Mouse (Mus musculus): Measurements from ENCODE around the gene Gfap. TPM values are rescaled to one million over a fixed set of nuclear protein-coding genes. Genes with fewer than 3 reads are reported as not detected.

Gfap gene
- polyA plus RNA-seq (2015; fragmentation: Illumina TruSeq; extraction: RNeasy Lipid Tissue Mini Kit (QIAGEN cat#74804); ENCODE audit: low read depth, low replicate concordance): 158 TPM

GRCm38 (mm10) chr11:102900763-102901162 lies at the start of gene Gfap:
Gfap (minus strand) TSS chr11:102900912.

GRCm38 (mm10) chr11:102946265-102946991 lies 45.7 kb upstream of the Gfap start, which contains the start of gene C1ql1:
C1ql1 (minus strand) TSS chr11:102946688.

GRCm38 (mm10) chr11:102924557-102925350 lies 24.0 kb upstream of the Gfap start, which contains the start of gene Kif18b:
Kif18b (minus strand) TSS chr11:102925124.

GRCm38 (mm10) chr11:102884616-102885219 lies 16.0 kb downstream of the Gfap start, which contains the start of gene Fam187a:
Fam187a (plus strand) TSS chr11:102885169.

GRCm38 (mm10) chr11:102880585-102881313 lies 20.0 kb downstream of the Gfap start, which contains the start of the genes Eftud2 and Ccdc103:
Eftud2 (minus strand) TSS chr11:102880985.
Ccdc103 (plus strand) TSS chr11:102881204.

Other genes with a start within 250 kb of the Gfap start
- gene Meioc, start 237.2 kb downstream of the Gfap start, polyA plus RNA-seq (2015; fragmentation: Illumina TruSeq; extraction: RNeasy Lipid Tissue Mini Kit (QIAGEN cat#74804); ENCODE audit: low read depth, low replicate concordance): not detected
- 28.9 TPM for gene Ccdc43, start 203.1 kb downstream of the Gfap start, polyA plus RNA-seq (2015; fragmentation: Illumina TruSeq; extraction: RNeasy Lipid Tissue Mini Kit (QIAGEN cat#74804); ENCODE audit: low read depth, low replicate concordance)
- gene Adam11, start 139.5 kb downstream of the Gfap start, polyA plus RNA-seq (2015; fragmentation: Illumina TruSeq; extraction: RNeasy Lipid Tissue Mini Kit (QIAGEN cat#74804); ENCODE audit: low read depth, low replicate concordance): 85.8 TPM
- 6.2 TPM for gene Gjc1, start 81.2 kb downstream of the Gfap start, polyA plus RNA-seq (2015; fragmentation: Illumina TruSeq; extraction: RNeasy Lipid Tissue Mini Kit (QIAGEN cat#74804); ENCODE audit: low read depth, low replicate concordance)
- 11.2 TPM for gene Higd1b, start 65.1 kb downstream of the Gfap start, polyA plus RNA-seq (2015; fragmentation: Illumina TruSeq; extraction: RNeasy Lipid Tissue Mini Kit (QIAGEN cat#74804); ENCODE audit: low read depth, low replicate concordance)
- 80.2 TPM for gene Eftud2, start 19.9 kb downstream of the Gfap start, polyA plus RNA-seq (2015; fragmentation: Illumina TruSeq; extraction: RNeasy Lipid Tissue Mini Kit (QIAGEN cat#74804); ENCODE audit: low read depth, low replicate concordance)
- 4.4 TPM for gene Ccdc103, start 19.7 kb downstream of the Gfap start, polyA plus RNA-seq (2015; fragmentation: Illumina TruSeq; extraction: RNeasy Lipid Tissue Mini Kit (QIAGEN cat#74804); ENCODE audit: low read depth, low replicate concordance)
- gene Fam187a, start 15.7 kb downstream of the Gfap start, polyA plus RNA-seq (2015; fragmentation: Illumina TruSeq; extraction: RNeasy Lipid Tissue Mini Kit (QIAGEN cat#74804); ENCODE audit: low read depth, low replicate concordance): 0.30 TPM
- gene Kif18b, start 24.2 kb upstream of the Gfap start, polyA plus RNA-seq (2015; fragmentation: Illumina TruSeq; extraction: RNeasy Lipid Tissue Mini Kit (QIAGEN cat#74804); ENCODE audit: low read depth, low replicate concordance): 0.13 TPM
- gene C1ql1, start 45.8 kb upstream of the Gfap start, polyA plus RNA-seq (2015; fragmentation: Illumina TruSeq; extraction: RNeasy Lipid Tissue Mini Kit (QIAGEN cat#74804); ENCODE audit: low read depth, low replicate concordance): 9.2 TPM
- gene Nmt1, start 127.3 kb upstream of the Gfap start, polyA plus RNA-seq (2015; fragmentation: Illumina TruSeq; extraction: RNeasy Lipid Tissue Mini Kit (QIAGEN cat#74804); ENCODE audit: low read depth, low replicate concordance): 87.5 TPM
- gene Dcakd, start 127.4 kb upstream of the Gfap start, polyA plus RNA-seq (2015; fragmentation: Illumina TruSeq; extraction: RNeasy Lipid Tissue Mini Kit (QIAGEN cat#74804); ENCODE audit: low read depth, low replicate concordance): 42.0 TPM
- 12.3 TPM for gene Plcd3, start 200.7 kb upstream of the Gfap start, polyA plus RNA-seq (2015; fragmentation: Illumina TruSeq; extraction: RNeasy Lipid Tissue Mini Kit (QIAGEN cat#74804); ENCODE audit: low read depth, low replicate concordance)
- gene Acbd4, start 200.8 kb upstream of the Gfap start, polyA plus RNA-seq (2015; fragmentation: Illumina TruSeq; extraction: RNeasy Lipid Tissue Mini Kit (QIAGEN cat#74804); ENCODE audit: low read depth, low replicate concordance): 55.3 TPM
- 34.8 TPM for gene Hexim1, start 215.3 kb upstream of the Gfap start, polyA plus RNA-seq (2015; fragmentation: Illumina TruSeq; extraction: RNeasy Lipid Tissue Mini Kit (QIAGEN cat#74804); ENCODE audit: low read depth, low replicate concordance)
- 18.1 TPM for gene Hexim2, start 231.5 kb upstream of the Gfap start, polyA plus RNA-seq (2015; fragmentation: Illumina TruSeq; extraction: RNeasy Lipid Tissue Mini Kit (QIAGEN cat#74804); ENCODE audit: low read depth, low replicate concordance)

Measured in brain, adult 10 weeks (tissue).